Mouse (Mus musculus) heart, embryonic 13.5 days (tissue): ENCODE data around the gene Dcpp2. TPM values are rescaled to one million over a fixed set of nuclear protein-coding genes. Genes with fewer than 3 reads are reported as not detected.
"Not testable (repeated sequence)": the region's sequence is repeated elsewhere in the genome, so short reads cannot be mapped to it uniquely, and the experiment has no call there.

ENCODE experiments used
- ATAC-seq: fragments of 200-750 bp; cut with Nextera tagmentation; 2 replicates; pipeline ENCODE4 v1.8.0; 2017; ENCODE audit warnings: moderate TSS enrichment; ENCODE audit not compliant: insufficient number of reproducible peaks, low FRiP score, low TSS enrichment; ENCODE audit errors: extremely low read depth
- H3K27ac ChIP-seq: fragments of 300-500 bp; sonication (generic); replicated peaks from 2 replicates; pipeline ENCODE4 v1.5.1; 2015; ENCODE audit warnings: moderate library complexity, mild to moderate bottlenecking, inconsistent platforms
- H3K27me3 ChIP-seq: fragments of 300-500 bp; sonication (generic); replicated peaks from 2 replicates; pipeline ENCODE4 v1.6.1; 2015; ENCODE audit warnings: mild to moderate bottlenecking, inconsistent platforms
- H3K36me3 ChIP-seq: fragments of 300-500 bp; sonication (generic); 2 replicates; pipeline ENCODE4 v1.6.1; 2015; ENCODE audit warnings: mild to moderate bottlenecking, inconsistent platforms
- H3K4me1 ChIP-seq: fragments of 300-500 bp; sonication (generic); 2 replicates; pipeline ENCODE4 v1.6.1; 2015; ENCODE audit warnings: inconsistent platforms
- H3K4me2 ChIP-seq: fragments of 300-500 bp; sonication (generic); 2 replicates; pipeline ENCODE4 v1.6.1; 2015; ENCODE audit warnings: inconsistent platforms, mild to moderate bottlenecking, moderate library complexity
- H3K4me3 ChIP-seq: fragments of 300-500 bp; sonication (generic); 2 replicates; pipeline ENCODE4 v1.5.1; 2015; ENCODE audit warnings: moderate library complexity, mild to moderate bottlenecking, inconsistent platforms
- H3K9ac ChIP-seq: fragments of 300-500 bp; sonication (generic); 2 replicates; pipeline ENCODE4 v1.6.1; 2015; ENCODE audit warnings: inconsistent platforms, mild to moderate bottlenecking, moderate library complexity
- H3K9me3 ChIP-seq: fragments of 300-500 bp; sonication (generic); 2 replicates; pipeline ENCODE4 v1.6.1; 2016; ENCODE audit warnings: inconsistent platforms
- WGBS: fragments of 180-500 bp; shearing (Covaris S2); methylation state at CpG from one replicate; pipeline ENCODE4 v1.1.7; 2015; ENCODE audit warnings: mixed read lengths; 5-methylcytosine and 5-hydroxymethylcytosine counted together
- polyA plus RNA-seq: library from polyadenylated mRNA; unstranded; fragments of >200 nt; fragmentation: Nextera tagmentation; extraction: Ambion mirVana; gene quantifications from 2 replicates; pipeline ENCODE4 v1.2.1, GENCODE M21; 2015

The Dcpp2 gene
- polyA plus RNA-seq, 1 experiment from 2014 or later = not detected

GRCm38 (mm10) chr17:23857193-23857592, 23.5 kb upstream of the Dcpp2 start:
- WGBS = 78% methylated on average over 6 of the region's 6 CpGs
- Histone ChIP-seq H3K27me3 (peaks cover 3% of the 10 kb centered on the region; the same call in 1 of the 2 replicates), H3K4me1 (peaks cover 8% of the 10 kb centered on the region), H3K36me3 (no peaks in the 10 kb centered on the region), H3K9ac (no peak overlapping the region), H3K4me2 (no peak overlapping the region), H3K4me3 (no peak overlapping the region), H3K9me3 (no peaks in the 10 kb centered on the region), H3K27ac (no peak overlapping the region)
- ATAC-seq = no peak

- peaks cover 8% of the 10 kb centered on the region for H3K4me1 ChIP-seq
- WGBS = 60% methylated on average over 2 of the region's 2 CpGs
- H3K4me3 ChIP-seq = no peak overlapping the region
- H3K36me3 ChIP-seq = no peaks in the 10 kb centered on the region
- no peaks in the 10 kb centered on the region for H3K9me3 ChIP-seq
- ATAC-seq = no peak
- no peak overlapping the region for H3K4me2 ChIP-seq
- no peak overlapping the region for H3K9ac ChIP-seq
- peaks cover 3% of the 10 kb centered on the region; the same call in 1 of the 2 replicates for H3K27me3 ChIP-seq
- no peak overlapping the region for H3K27ac ChIP-seq
Measured at GRCm38 (mm10) chr17:23857913-23858312, 22.8 kb upstream of the Dcpp2 start.

- no peak overlapping the region for H3K27ac ChIP-seq
- H3K4me1 ChIP-seq = no peaks in the 10 kb centered on the region
- no peak for ATAC-seq
- no peak overlapping the region for H3K4me2 ChIP-seq
- no peaks in the 10 kb centered on the region for H3K36me3 ChIP-seq
- no peak overlapping the region for H3K4me3 ChIP-seq
- H3K9ac ChIP-seq = no peak overlapping the region
- H3K27me3 ChIP-seq = peaks cover 3% of the 10 kb centered on the region; the same call in 1 of the 2 replicates
- 83% methylated on average over 4 of the region's 4 CpGs for WGBS
- H3K9me3 ChIP-seq = peaks cover 5% of the 10 kb centered on the region; the same call in 1 of the 2 replicates
Measured at GRCm38 (mm10) chr17:23862926-23863325, 17.8 kb upstream of the Dcpp2 start.

GRCm38 (mm10) chr17:23867756-23868155, 12.9 kb upstream of the Dcpp2 start, which contains the start of gene Prss21:
Gene Prss21 (plus strand): TSS chr17:23868056.
- 74% methylated on average over 15 of the region's 15 CpGs for WGBS
- Histone ChIP-seq H3K9me3 (peaks cover 5% of the 10 kb centered on the region; the same call in 1 of the 2 replicates), H3K9ac (no peak within 1 kb of the TSS), H3K27me3 (no peaks in the 10 kb centered on the region), H3K36me3 (no peaks in the 10 kb centered on the region), H3K4me3 (no peak within 1 kb of the TSS), H3K4me1 (no peaks in the 10 kb centered on the region), H3K27ac (no peak within 1 kb of the TSS), H3K4me2 (no peak within 1 kb of the TSS)
- ATAC-seq = no peak

- 79% methylated on average over 11 of the region's 11 CpGs for WGBS
- H3K27ac ChIP-seq = no peak overlapping the region
Measured at GRCm38 (mm10) chr17:23868513-23868912, 12.2 kb upstream of the Dcpp2 start.

GRCm38 (mm10) chr17:23873884-23874856, 6.5 kb upstream of the Dcpp2 start:
- no peaks in the 10 kb centered on the region for H3K9me3 ChIP-seq
- no peak overlapping the region for H3K4me3 ChIP-seq
- H3K9ac ChIP-seq = no peak overlapping the region
- ATAC-seq = no peak
- no peak overlapping the region for H3K27ac ChIP-seq
- no peaks in the 10 kb centered on the region for H3K36me3 ChIP-seq
- H3K27me3 ChIP-seq = no peaks in the 10 kb centered on the region
- H3K4me2 ChIP-seq = no peak overlapping the region
- WGBS = 40% methylated on average over 8 of the region's 8 CpGs
- 0 out of 2 replicates have a peak, but pooled peaks cover 3% of the 10 kb centered on the region for H3K4me1 ChIP-seq

More at GRCm38 (mm10) chr17:23868513-23868912, 12.2 kb upstream of the Dcpp2 start:
- Histone ChIP-seq H3K4me2 (no peak overlapping the region), H3K9ac (no peak overlapping the region), H3K27me3 (no peaks in the 10 kb centered on the region), H3K9me3 (peaks cover 5% of the 10 kb centered on the region; the same call in 1 of the 2 replicates), H3K36me3 (no peaks in the 10 kb centered on the region), H3K4me1 (no peaks in the 10 kb centered on the region), H3K4me3 (no peak overlapping the region)
- ATAC-seq = no peak

- H3K27ac ChIP-seq = no peak overlapping the region
- 45% methylated on average over 3 of the region's 3 CpGs for WGBS
- no peak overlapping the region for H3K4me2 ChIP-seq
- no peaks in the 10 kb centered on the region for H3K36me3 ChIP-seq
- H3K27me3 ChIP-seq = no peaks in the 10 kb centered on the region
- ATAC-seq = no peak
- no peak overlapping the region for H3K4me3 ChIP-seq
- H3K4me1 ChIP-seq = 0 out of 2 replicates have a peak, but pooled peaks cover 3% of the 10 kb centered on the region
- no peaks in the 10 kb centered on the region for H3K9me3 ChIP-seq
- H3K9ac ChIP-seq = no peak overlapping the region
Measured at GRCm38 (mm10) chr17:23876741-23877140, 3.9 kb upstream of the Dcpp2 start.

GRCm38 (mm10) chr17:23877166-23877565, 3.5 kb upstream of the Dcpp2 start:
- Histone ChIP-seq H3K27me3 (no peaks in the 10 kb centered on the region), H3K4me3 (no peak overlapping the region), H3K36me3 (no peaks in the 10 kb centered on the region), H3K9me3 (no peaks in the 10 kb centered on the region), H3K4me2 (no peak overlapping the region), H3K4me1 (0 out of 2 replicates have a peak, but pooled peaks cover 3% of the 10 kb centered on the region), H3K27ac (0 out of 2 replicates have a peak overlapping the region, but pooled peaks have one; percentile 12), H3K9ac (no peak overlapping the region)
- 65% methylated on average over 2 of the region's 2 CpGs for WGBS
- no peak for ATAC-seq

GRCm38 (mm10) chr17:23917158-23917557, 36.5 kb downstream of the Dcpp2 start, which contains the start of gene Dcpp3:
Gene Dcpp3 (plus strand): TSS chr17:23917458.
- H3K27me3 ChIP-seq, H3K4me2 ChIP-seq, H3K4me1 ChIP-seq, H3K36me3 ChIP-seq, H3K27ac ChIP-seq, H3K9ac ChIP-seq, H3K9me3 ChIP-seq, H3K4me3 ChIP-seq, ATAC-seq: not testable (repeated sequence)
- 52% methylated on average over 4 of the region's 4 CpGs for WGBS

GRCm38 (mm10) chr17:23924531-23925007, 43.9 kb downstream of the Dcpp2 start:
- peaks cover 12% of the 10 kb centered on the region for H3K4me1 ChIP-seq
- H3K9me3 ChIP-seq = no peaks in the 10 kb centered on the region
- ATAC-seq = peak; percentile 88
- H3K4me2 ChIP-seq = peak overlapping the region; percentile 88
- no peaks in the 10 kb centered on the region for H3K36me3 ChIP-seq
- WGBS = under 1% methylated on average over 29 of the region's 29 CpGs
- H3K9ac ChIP-seq = peak overlapping the region; percentile 84
- H3K4me3 ChIP-seq = peak overlapping the region; percentile 65
- peak overlapping the region; percentile 98 for H3K27ac ChIP-seq
- H3K27me3 ChIP-seq = no peaks in the 10 kb centered on the region

- Histone ChIP-seq H3K4me3 (peak overlapping the region; percentile 65), H3K4me1 (peaks cover 12% of the 10 kb centered on the region), H3K4me2 (peak overlapping the region; percentile 88), H3K36me3 (no peaks in the 10 kb centered on the region), H3K27ac (peak overlapping the region; percentile 98), H3K9me3 (no peaks in the 10 kb centered on the region), H3K9ac (peak overlapping the region; percentile 84), H3K27me3 (no peaks in the 10 kb centered on the region)
- ATAC-seq = peak; percentile 66
- WGBS = under 1% methylated on average over 14 of the region's 14 CpGs
Measured at GRCm38 (mm10) chr17:23925090-23925493, 44.4 kb downstream of the Dcpp2 start.
